Mouse (Mus musculus): ENCODE data around the gene Tln1. TPM values are rescaled to one million over a fixed set of nuclear protein-coding genes. Genes with fewer than 3 reads are reported as not detected.

Tln1 gene
- total and polyA plus RNA-seq, 3 experiments: 22.3 to 59.3 (median 50.1) TPM

DNA sequence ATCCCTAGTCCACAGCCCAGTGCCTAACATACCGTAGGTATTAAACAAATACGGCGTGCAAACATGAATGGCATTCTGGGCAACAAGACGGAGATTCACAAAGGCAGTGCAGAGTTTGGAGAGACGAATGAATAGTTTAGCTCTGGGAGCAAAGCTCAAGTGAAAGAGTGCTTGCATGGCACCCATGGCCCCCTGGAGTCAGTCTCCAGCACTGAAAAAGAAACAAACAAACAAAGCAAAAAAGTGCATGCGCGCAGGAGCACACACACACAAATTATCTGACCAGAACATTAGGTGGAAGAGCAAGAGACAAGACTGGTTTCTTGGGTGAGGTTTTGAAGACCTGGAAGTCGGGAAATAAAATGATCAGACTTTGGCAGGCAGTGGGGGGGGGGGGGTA is 56.4 kb downstream of the Tln1 start:
- DNase-seq (ENCODE audit: extremely low read depth): no peak
- in situ Hi-C loops (cut with MboI; ENCODE audit: low pct_ligation_motif_present, low pct_unique_long_range_greater_than_20kb, low sequenced_read_pairs) (no loop called here), dilution Hi-C loops (cut with MboI; ENCODE audit: extremely low pct_ligation_motif_present, extremely low pct_unique_long_range_greater_than_20kb, low sequenced_read_pairs) (no loop called here)
- H3K4me3 ChIP-seq (replicated peaks in 1 of 3; ENCODE audit: low read depth in 2 of 3, low read length in 2 of 3, poor library complexity in 1 of 3): no peak overlapping the region
- H3K36me3 ChIP-seq (replicated peaks in 1 of 2; ENCODE audit: control insufficient read depth in 1 of 2, insufficient read depth in 1 of 2, low read length in 1 of 2): no peaks in the 10 kb centered on the region
- no peak overlapping the region for H3K9ac ChIP-seq (ENCODE audit: insufficient read depth, low read depth)
- no peaks in the 10 kb centered on the region for H3K79me2 ChIP-seq (replicated peaks; ENCODE audit: control insufficient read depth, extremely low read depth, insufficient read depth, poor library complexity, severe bottlenecking)
- H3K4me2 ChIP-seq (ENCODE audit: insufficient read depth, low read depth, poor library complexity, severe bottlenecking): no peak overlapping the region
- H3K27ac ChIP-seq (ENCODE audit: insufficient read depth, low read depth): no peak overlapping the region
- no peaks in the 10 kb centered on the region for H3K9me3 ChIP-seq (replicated peaks; ENCODE audit: low read length)
- no peaks in the 10 kb centered on the region for H3K4me1 ChIP-seq (ENCODE audit: control insufficient read depth in 1 of 2, insufficient read depth in 2 of 2)
- H3K27me3 ChIP-seq (replicated peaks): peaks cover 94% of the 10 kb centered on the region
- TF ChIP-seq POLR2AphosphoS2 (IDR thresholded peaks at IDR 0.05; ENCODE audit: low read depth, low read length) (no peak), ZKSCAN1 (IDR thresholded peaks at IDR 0.05; ENCODE audit: borderline replicate concordance, low read depth, low read length) (no peak), HCFC1 (IDR thresholded peaks at IDR 0.05; ENCODE audit: low read depth, low read length) (no peak), IRF4 (IDR thresholded peaks at IDR 0.05; ENCODE audit: low read depth, low read length) (no peak), ETS1 (conservative IDR thresholded peaks at IDR 0.05; ENCODE audit: low read depth, low read length) (no peak)

DNA sequence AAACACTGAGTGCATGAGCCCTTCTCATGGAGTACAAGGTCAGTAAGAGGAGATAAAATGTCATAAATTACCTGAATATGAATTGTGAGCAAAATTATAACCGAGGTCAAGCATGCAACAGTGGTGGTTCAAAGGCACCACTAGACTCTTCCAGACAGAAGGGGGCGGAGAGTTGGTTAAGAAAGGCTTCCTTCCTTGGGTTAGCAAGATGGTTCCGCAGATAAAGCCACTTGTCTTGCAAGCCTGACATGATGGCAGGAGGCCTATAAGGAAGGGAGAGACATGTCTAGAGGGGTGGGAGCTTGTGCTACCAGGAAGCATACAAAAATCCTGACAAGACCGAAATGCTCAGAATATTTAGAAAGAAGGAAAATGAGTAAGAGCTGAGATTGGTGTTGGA is 58.2 kb downstream of the Tln1 start:
- Histone ChIP-seq H3K9me3 (replicated peaks; ENCODE audit: low read length) (no peaks in the 10 kb centered on the region), H3K27ac (ENCODE audit: insufficient read depth, low read depth) (no peak overlapping the region), H3K79me2 (replicated peaks; ENCODE audit: control insufficient read depth, extremely low read depth, insufficient read depth, poor library complexity, severe bottlenecking) (no peaks in the 10 kb centered on the region), H3K36me3 (replicated peaks in 1 of 2; ENCODE audit: control insufficient read depth in 1 of 2, insufficient read depth in 1 of 2, low read length in 1 of 2) (no peaks in the 10 kb centered on the region), H3K4me1 (ENCODE audit: control insufficient read depth in 1 of 2, insufficient read depth in 2 of 2) (peaks cover 0 to 6% of the 10 kb centered on the region in 2 experiments; a peak in 2 of 4 replicates), H3K4me2 (ENCODE audit: insufficient read depth, low read depth, poor library complexity, severe bottlenecking) (no peak overlapping the region), H3K27me3 (replicated peaks) (peaks cover 93% of the 10 kb centered on the region), H3K9ac (ENCODE audit: insufficient read depth, low read depth) (no peak overlapping the region), H3K4me3 (replicated peaks in 1 of 3; ENCODE audit: low read depth in 2 of 3, low read length in 2 of 3, poor library complexity in 1 of 3) (no peak overlapping the region)
- dilution Hi-C loops (cut with MboI; ENCODE audit: extremely low pct_ligation_motif_present, extremely low pct_unique_long_range_greater_than_20kb, low sequenced_read_pairs) (no loop called here), in situ Hi-C loops (cut with MboI; ENCODE audit: low pct_ligation_motif_present, low pct_unique_long_range_greater_than_20kb, low sequenced_read_pairs) (no loop called here)
- TF ChIP-seq ZC3H11A (IDR thresholded peaks at IDR 0.05; ENCODE audit: low read depth, low read length): no peak
- TF ChIP-seq RCOR1 (conservative IDR thresholded peaks at IDR 0.05; ENCODE audit: low read depth, low read length): no peak
- no peak for TF ChIP-seq JUND (conservative IDR thresholded peaks at IDR 0.05; ENCODE audit: low read depth, low read length)
- TF ChIP-seq UBTF (IDR thresholded peaks at IDR 0.05; ENCODE audit: low read depth, low read length): no peak
- TF ChIP-seq MXI1 (IDR thresholded peaks at IDR 0.05; ENCODE audit: low read depth, low read length): no peak
- TF ChIP-seq POLR2AphosphoS2 (IDR thresholded peaks at IDR 0.05; ENCODE audit: low read depth, low read length): no peak
- TF ChIP-seq USF2 (conservative IDR thresholded peaks at IDR 0.05; ENCODE audit: low read depth, low read length): no peak
- no peak for TF ChIP-seq MAZ (IDR thresholded peaks at IDR 0.05; ENCODE audit: low read depth, low read length)
- TF ChIP-seq USF1 (IDR thresholded peaks at IDR 0.05; ENCODE audit: low read depth, low read length): no peak
- no peak for TF ChIP-seq MEF2A (IDR thresholded peaks at IDR 0.05; ENCODE audit: borderline replicate concordance, low read depth, low read length)
- TF ChIP-seq SMC3 (IDR thresholded peaks at IDR 0.05; ENCODE audit: low read depth, low read length): no peak
- TF ChIP-seq GABPA (IDR thresholded peaks at IDR 0.05; ENCODE audit: insufficient replicate concordance, low read depth, low read length): no peak
- no peak for TF ChIP-seq TBP (conservative IDR thresholded peaks at IDR 0.05; ENCODE audit: low read depth, low read length)
- TF ChIP-seq CHD1 (IDR thresholded peaks at IDR 0.05; ENCODE audit: low read depth, low read length): no peak
- TF ChIP-seq ZKSCAN1 (IDR thresholded peaks at IDR 0.05; ENCODE audit: borderline replicate concordance, low read depth, low read length): no peak
- TF ChIP-seq KAT2A (IDR thresholded peaks at IDR 0.05; ENCODE audit: insufficient replicate concordance, low read length): no peak
- no peak for TF ChIP-seq IRF4 (IDR thresholded peaks at IDR 0.05; ENCODE audit: low read depth, low read length)
- no peak for TF ChIP-seq TCF12 (IDR thresholded peaks at IDR 0.05; ENCODE audit: low read depth, low read length)
- TF ChIP-seq HCFC1 (IDR thresholded peaks at IDR 0.05; ENCODE audit: low read depth, low read length): no peak
- no peak for TF ChIP-seq MAFK (IDR thresholded peaks at IDR 0.05; ENCODE audit: insufficient replicate concordance, low read length)
- no peak for DNase-seq (ENCODE audit: extremely low read depth)
